Mouse (Mus musculus): ENCODE results near the gene Klra3. TPM values are rescaled to one million over a fixed set of nuclear protein-coding genes. Genes with fewer than 3 reads are reported as not detected.
"Not testable (repeated sequence)": the region's sequence is repeated elsewhere in the genome, so short reads cannot be mapped to it uniquely, and the experiment has no call there.

Klra3 gene
- not detected in 2 replicates for polyA plus RNA-seq (2014; fragmentation: Nextera tagmentation; extraction: Ambion mirVana)

DNA sequence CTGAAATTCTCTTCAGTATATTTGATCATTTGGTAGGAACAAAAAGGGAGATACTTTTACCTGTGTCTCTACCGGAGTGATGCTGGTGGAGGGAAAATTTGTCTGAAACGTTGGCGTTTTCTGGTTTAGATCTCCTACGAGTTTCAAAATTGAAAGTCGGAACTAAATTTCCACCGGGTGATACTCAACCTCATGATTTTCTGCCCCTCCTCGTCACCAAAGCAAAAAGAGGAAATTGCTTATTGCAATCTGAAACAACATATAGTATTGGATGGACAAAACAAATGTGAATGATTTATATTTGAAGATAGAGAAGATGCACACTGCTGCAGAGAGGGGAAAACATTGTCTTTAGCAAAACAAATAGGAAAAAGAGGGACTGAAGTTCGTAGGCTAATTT lies at the start of gene Klra3:
TSS of gene Klra3 (minus strand) at position 164 of the 400 bp plus-strand sequence.
- Histone ChIP-seq H3K36me3 (ENCODE audit: control insufficient read depth, insufficient read depth, low read length) (no peaks in the 10 kb centered on the region), H3K27ac (ENCODE audit: low read length) (no peak within 1 kb of the TSS), H3K9me3 (ENCODE audit: control insufficient read depth, low read depth, low read length) (no peaks in the 10 kb centered on the region), H3K27me3 (ENCODE audit: control insufficient read depth, insufficient read depth, low read length) (no peaks in the 10 kb centered on the region), H3K4me3 (ENCODE audit: low read depth, low read length) (no peak within 1 kb of the TSS), H3K9ac (replicated peaks; ENCODE audit: low read depth, low read length) (no peak within 1 kb of the TSS), H3K4me2 (replicated peaks; ENCODE audit: low read depth, low read length) (no peak within 1 kb of the TSS), H3K4me1 (ENCODE audit: control insufficient read depth, insufficient read depth, low read length) (no peaks in the 10 kb centered on the region)
- no peak for ATAC-seq (ENCODE audit: insufficient number of reproducible peaks, insufficient read depth, low FRiP score, low read depth)
- 84% methylated on average over 8 of the region's 8 CpGs for WGBS

DNA sequence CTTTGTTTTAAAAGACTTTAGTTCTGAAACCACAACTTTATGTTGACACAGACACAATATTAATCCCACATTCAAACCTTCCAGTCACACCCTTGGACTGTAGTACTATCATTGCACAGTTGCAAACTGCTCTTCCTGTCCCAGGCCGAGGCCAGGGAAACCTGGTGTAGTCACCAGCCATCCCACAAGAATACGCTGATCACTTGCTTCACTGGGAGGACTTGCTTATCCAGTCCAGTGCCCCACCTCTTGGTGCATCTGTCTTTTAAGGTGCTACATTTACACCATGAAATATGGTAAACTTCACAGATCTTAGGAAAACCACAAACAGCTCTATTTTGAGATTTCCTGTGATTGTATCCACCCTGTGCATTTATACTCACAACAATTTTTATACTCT lies 49.4 kb upstream of the Klra3 start, which contains the start of gene Klra1:
TSS of gene Klra1 (minus strand) at position 125 of the 400 bp plus-strand sequence.
- 87% methylated on average over 2 of the region's 2 CpGs for WGBS
- no peaks in the 10 kb centered on the region for H3K27me3 ChIP-seq (ENCODE audit: control insufficient read depth, insufficient read depth, low read length)
- no peaks in the 10 kb centered on the region for H3K4me1 ChIP-seq (ENCODE audit: control insufficient read depth, insufficient read depth, low read length)
- no peak within 1 kb of the TSS for H3K9ac ChIP-seq (replicated peaks; ENCODE audit: low read depth, low read length)
- no peaks in the 10 kb centered on the region; the same call in 1 of the 2 replicates for H3K9me3 ChIP-seq (ENCODE audit: control insufficient read depth, low read depth, low read length)
- no peak within 1 kb of the TSS for H3K27ac ChIP-seq (ENCODE audit: low read length)
- no peaks in the 10 kb centered on the region for H3K36me3 ChIP-seq (ENCODE audit: control insufficient read depth, insufficient read depth, low read length)
- H3K4me2 ChIP-seq (replicated peaks; ENCODE audit: low read depth, low read length) = no peak within 1 kb of the TSS
- no peak for ATAC-seq (ENCODE audit: insufficient number of reproducible peaks, insufficient read depth, low FRiP score, low read depth)
- no peak within 1 kb of the TSS for H3K4me3 ChIP-seq (ENCODE audit: low read depth, low read length)

DNA sequence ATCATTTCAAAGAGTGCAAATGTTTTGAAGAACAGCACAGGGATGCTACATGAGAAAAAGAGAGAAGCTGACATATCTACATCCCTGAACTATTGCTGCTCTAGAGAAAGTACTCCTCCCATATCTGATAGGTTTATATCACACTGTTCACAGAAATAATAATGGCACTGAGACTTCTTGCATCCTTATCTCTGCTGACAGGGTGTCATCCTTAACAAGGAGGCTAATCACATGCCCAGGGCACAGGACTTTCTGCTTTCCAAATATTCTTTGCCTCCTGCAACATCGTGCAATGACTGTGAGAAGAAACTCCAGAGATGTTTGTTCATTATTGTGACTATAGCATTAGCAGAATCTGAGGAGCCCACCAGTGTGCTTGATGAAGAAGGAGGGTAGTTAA lies 48.4 kb upstream of the Klra3 start:
- Histone ChIP-seq H3K27ac (ENCODE audit: low read length) (no peak overlapping the region), H3K4me1 (ENCODE audit: control insufficient read depth, insufficient read depth, low read length) (no peaks in the 10 kb centered on the region), H3K9me3 (ENCODE audit: control insufficient read depth, low read depth, low read length) (no peaks in the 10 kb centered on the region; the same call in 1 of the 2 replicates), H3K36me3 (ENCODE audit: control insufficient read depth, insufficient read depth, low read length) (no peaks in the 10 kb centered on the region), H3K9ac (replicated peaks; ENCODE audit: low read depth, low read length) (no peak overlapping the region), H3K27me3 (ENCODE audit: control insufficient read depth, insufficient read depth, low read length) (no peaks in the 10 kb centered on the region), H3K4me3 (ENCODE audit: low read depth, low read length) (no peak overlapping the region), H3K4me2 (replicated peaks; ENCODE audit: low read depth, low read length) (no peak overlapping the region)
- 58% methylated on average over 1 of the region's 1 CpGs for WGBS
- no peak for ATAC-seq (ENCODE audit: insufficient number of reproducible peaks, insufficient read depth, low FRiP score, low read depth)

DNA sequence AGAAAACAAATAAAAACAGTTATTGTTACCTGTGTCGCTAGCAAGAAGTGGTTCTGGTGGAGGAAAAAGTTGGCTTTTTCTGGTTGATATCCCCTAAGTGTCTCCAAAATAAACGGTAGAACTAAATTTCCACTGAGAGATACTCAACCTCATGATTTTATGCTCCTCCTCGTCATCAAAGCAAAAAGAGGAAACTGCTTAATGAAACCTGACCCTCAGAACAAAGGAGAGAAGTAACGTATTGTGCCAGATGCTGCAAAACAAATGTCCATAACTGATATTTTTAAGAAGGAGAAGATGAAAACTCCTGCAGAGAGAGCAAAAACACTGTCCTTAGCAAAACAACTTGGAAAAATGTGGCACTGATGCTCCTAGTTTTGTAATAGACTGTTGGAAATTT lies 45.0 kb upstream of the Klra3 start:
- no peaks in the 10 kb centered on the region for H3K4me1 ChIP-seq (ENCODE audit: control insufficient read depth, insufficient read depth, low read length)
- no peaks in the 10 kb centered on the region for H3K36me3 ChIP-seq (ENCODE audit: control insufficient read depth, insufficient read depth, low read length)
- no peak overlapping the region for H3K9ac ChIP-seq (replicated peaks; ENCODE audit: low read depth, low read length)
- H3K9me3 ChIP-seq (ENCODE audit: control insufficient read depth, low read depth, low read length) = 0 out of 2 replicates have a peak, but pooled peaks cover 3% of the 10 kb centered on the region
- no peaks in the 10 kb centered on the region for H3K27me3 ChIP-seq (ENCODE audit: control insufficient read depth, insufficient read depth, low read length)
- no peak overlapping the region for H3K4me2 ChIP-seq (replicated peaks; ENCODE audit: low read depth, low read length)
- H3K4me3 ChIP-seq (ENCODE audit: low read depth, low read length) = no peak overlapping the region
- 72% methylated on average over 4 of the region's 4 CpGs for WGBS
- no peak overlapping the region for H3K27ac ChIP-seq (ENCODE audit: low read length)
- ATAC-seq (ENCODE audit: insufficient number of reproducible peaks, insufficient read depth, low FRiP score, low read depth) = no peak

DNA sequence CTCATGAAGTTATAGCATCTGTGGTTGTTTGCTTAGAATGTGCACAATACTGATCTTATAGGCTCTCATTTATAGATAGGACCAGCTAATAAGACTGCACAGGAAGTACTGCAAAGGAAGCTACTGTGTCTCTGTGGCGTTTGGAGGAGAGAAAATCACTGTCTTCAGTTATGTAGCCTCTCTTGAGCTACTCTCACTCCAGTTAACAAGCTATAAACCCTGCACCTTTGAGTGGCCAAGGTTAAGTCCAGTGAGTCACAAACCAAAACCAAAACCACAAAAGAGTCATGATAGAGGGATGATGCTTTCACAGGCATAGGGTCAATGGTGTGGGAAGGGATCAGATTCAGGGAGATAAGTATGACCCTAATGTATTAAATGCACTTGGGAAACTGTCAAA lies 8.0 kb upstream of the Klra3 start:
- 50% methylated on average over 1 of the region's 1 CpGs for WGBS
- not testable (repeated sequence) for H3K27me3 ChIP-seq (ENCODE audit: control insufficient read depth, insufficient read depth, low read length); H3K27ac ChIP-seq (ENCODE audit: low read length); H3K4me2 ChIP-seq (replicated peaks; ENCODE audit: low read depth, low read length); H3K4me3 ChIP-seq (ENCODE audit: low read depth, low read length); H3K9me3 ChIP-seq (ENCODE audit: control insufficient read depth, low read depth, low read length); H3K4me1 ChIP-seq (ENCODE audit: control insufficient read depth, insufficient read depth, low read length); H3K9ac ChIP-seq (replicated peaks; ENCODE audit: low read depth, low read length); H3K36me3 ChIP-seq (ENCODE audit: control insufficient read depth, insufficient read depth, low read length); ATAC-seq (ENCODE audit: insufficient number of reproducible peaks, insufficient read depth, low FRiP score, low read depth)

DNA sequence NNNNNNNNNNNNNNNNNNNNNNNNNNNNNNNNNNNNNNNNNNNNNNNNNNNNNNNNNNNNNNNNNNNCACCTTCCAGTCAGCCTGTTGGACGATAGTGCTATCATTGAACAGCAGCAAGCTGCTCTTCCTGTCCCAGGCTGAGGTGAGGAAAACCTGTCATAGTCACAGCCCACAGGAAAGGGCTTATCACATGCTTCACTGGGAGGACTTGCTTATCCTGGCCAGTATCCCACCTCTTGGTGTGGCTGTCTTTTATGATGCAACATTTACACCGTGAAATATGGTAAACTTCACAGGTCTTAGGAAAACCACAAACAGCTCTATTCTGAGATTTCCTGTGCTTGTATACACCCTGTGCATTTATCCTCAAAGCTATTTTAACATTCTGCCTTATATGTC lies 4.6 kb upstream of the Klra3 start:
- not testable (repeated sequence) for H3K4me3 ChIP-seq (ENCODE audit: low read depth, low read length); H3K4me1 ChIP-seq (ENCODE audit: control insufficient read depth, insufficient read depth, low read length); H3K9me3 ChIP-seq (ENCODE audit: control insufficient read depth, low read depth, low read length); H3K4me2 ChIP-seq (replicated peaks; ENCODE audit: low read depth, low read length); H3K36me3 ChIP-seq (ENCODE audit: control insufficient read depth, insufficient read depth, low read length); ATAC-seq (ENCODE audit: insufficient number of reproducible peaks, insufficient read depth, low FRiP score, low read depth); H3K9ac ChIP-seq (replicated peaks; ENCODE audit: low read depth, low read length); H3K27ac ChIP-seq (ENCODE audit: low read length); H3K27me3 ChIP-seq (ENCODE audit: control insufficient read depth, insufficient read depth, low read length)
- WGBS = 84% methylated on average over 2 of the region's 2 CpGs

DNA sequence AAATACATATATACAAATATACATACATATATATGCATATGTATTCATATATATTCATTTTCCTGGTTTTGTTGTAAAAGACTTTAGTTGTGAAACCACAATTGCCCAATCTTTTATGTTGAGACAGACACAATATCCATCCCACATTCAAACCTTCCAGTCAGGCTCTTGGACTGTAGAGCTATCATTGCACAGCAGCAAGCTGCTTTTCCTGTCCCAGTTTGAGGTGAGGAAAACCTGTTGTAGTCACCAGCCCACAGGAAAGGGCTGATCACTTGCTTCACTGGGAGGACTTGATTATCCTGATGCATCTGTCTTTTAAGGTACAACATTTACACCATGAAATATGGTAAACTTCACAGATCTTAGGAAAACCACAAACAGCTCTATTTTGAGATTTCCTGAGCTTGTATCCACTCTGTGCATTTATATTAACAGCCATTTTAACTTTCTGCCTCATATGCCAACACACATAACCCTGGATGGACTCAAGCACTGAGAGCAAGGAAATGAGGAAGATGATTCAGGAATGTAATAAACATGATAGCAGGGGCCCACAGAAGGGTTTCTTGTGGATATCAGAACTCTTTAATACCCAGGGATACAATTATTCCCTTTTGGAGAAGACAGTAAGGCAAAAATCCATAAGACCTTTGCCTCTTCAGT lies 49.3 kb downstream of the Klra3 start:
- H3K4me3 ChIP-seq (ENCODE audit: low read depth, low read length) = no peak overlapping the region
- H3K9ac ChIP-seq (replicated peaks; ENCODE audit: low read depth, low read length) = no peak overlapping the region

DNA sequence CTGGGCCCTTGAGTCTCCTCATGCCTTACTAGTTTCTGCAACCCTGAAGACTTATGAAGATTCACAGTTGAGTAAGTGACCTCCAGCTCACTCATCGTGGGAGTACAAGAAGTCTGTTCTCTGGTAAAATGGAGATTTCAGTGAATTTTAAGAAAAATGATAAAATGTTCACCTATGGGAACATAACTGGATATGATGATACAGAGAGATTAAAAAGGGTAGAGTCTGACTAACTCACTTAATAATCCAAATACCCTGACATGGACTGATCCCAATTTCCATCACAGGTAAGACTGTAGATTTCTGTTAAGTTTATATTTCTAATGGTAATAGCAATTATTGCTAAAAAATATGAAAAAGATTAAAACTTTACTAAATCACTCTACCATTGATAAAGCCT lies 55.5 kb downstream of the Klra3 start, which contains the start of gene Klra10:
TSS of gene Klra10 (minus strand) at position 101 of the 400 bp plus-strand sequence.
- ATAC-seq (ENCODE audit: insufficient number of reproducible peaks, insufficient read depth, low FRiP score, low read depth); H3K4me3 ChIP-seq (ENCODE audit: low read depth, low read length); H3K27ac ChIP-seq (ENCODE audit: low read length); H3K9ac ChIP-seq (replicated peaks; ENCODE audit: low read depth, low read length); H3K36me3 ChIP-seq (ENCODE audit: control insufficient read depth, insufficient read depth, low read length); H3K27me3 ChIP-seq (ENCODE audit: control insufficient read depth, insufficient read depth, low read length); H3K9me3 ChIP-seq (ENCODE audit: control insufficient read depth, low read depth, low read length); H3K4me2 ChIP-seq (replicated peaks; ENCODE audit: low read depth, low read length); H3K4me1 ChIP-seq (ENCODE audit: control insufficient read depth, insufficient read depth, low read length): not testable (repeated sequence)
- 78% methylated on average over 1 of the region's 1 CpGs for WGBS

More for the DNA sequence above, 49.3 kb downstream of the Klra3 start:
- Histone ChIP-seq H3K27ac (ENCODE audit: low read length) (no peak overlapping the region), H3K4me1 (ENCODE audit: control insufficient read depth, insufficient read depth, low read length) (no peaks in the 10 kb centered on the region), H3K36me3 (ENCODE audit: control insufficient read depth, insufficient read depth, low read length) (no peaks in the 10 kb centered on the region), H3K4me2 (replicated peaks; ENCODE audit: low read depth, low read length) (no peak overlapping the region), H3K9me3 (ENCODE audit: control insufficient read depth, low read depth, low read length) (no peaks in the 10 kb centered on the region), H3K27me3 (ENCODE audit: control insufficient read depth, insufficient read depth, low read length) (no peaks in the 10 kb centered on the region)
- no peak for ATAC-seq (ENCODE audit: insufficient number of reproducible peaks, insufficient read depth, low FRiP score, low read depth)
